Mouse (Mus musculus) erythroblast, embryonic 14.5 days (primary cell): ENCODE results near the gene Npy1r. TPM values are rescaled to one million over a fixed set of nuclear protein-coding genes. Genes with fewer than 3 reads are reported as not detected.

ENCODE experiments used
- H3K27me3 ChIP-seq: 2 replicates; pipeline ENCODE4 v1.6.1; 2012; ENCODE audit warnings: inconsistent platforms; ENCODE audit not compliant: control insufficient read depth
- H3K36me3 ChIP-seq: 2 replicates; pipeline ENCODE4 v1.6.1; 2012; ENCODE audit warnings: mild to moderate bottlenecking, inconsistent platforms; ENCODE audit not compliant: control insufficient read depth
- H3K4me1 ChIP-seq: 2 replicates; pipeline ENCODE4 v1.6.1; 2012; ENCODE audit warnings: inconsistent platforms; ENCODE audit not compliant: control insufficient read depth
- H3K4me3 ChIP-seq: replicated peaks from 2 replicates; pipeline ENCODE3; 2012; ENCODE audit warnings: moderate library complexity, mild to moderate bottlenecking, inconsistent platforms
- H3K9me3 ChIP-seq: 2 replicates; pipeline ENCODE4 v1.6.1; 2012; ENCODE audit warnings: low read length, inconsistent platforms, mixed read lengths; ENCODE audit not compliant: control insufficient read depth
- GATA1 ChIP-seq: IDR thresholded peaks from 2 replicates; pipeline ENCODE4 v1.6.1; 2012; ENCODE audit warnings: low read length, inconsistent platforms, mixed read lengths
- TAL1 ChIP-seq: IDR thresholded peaks from 3 replicates; pipeline ENCODE4 v1.6.1; 2012; ENCODE audit warnings: low read length, inconsistent platforms, mixed read lengths
- polyA plus RNA-seq: library from polyadenylated mRNA; stranded (reverse); fragments of >175 nt; gene quantifications from 2 replicates; pipeline ENCODE4 v1.2.3, GENCODE M21; 2012

Gene Npy1r
- polyA plus RNA-seq, 1 experiment = not detected

DNA sequence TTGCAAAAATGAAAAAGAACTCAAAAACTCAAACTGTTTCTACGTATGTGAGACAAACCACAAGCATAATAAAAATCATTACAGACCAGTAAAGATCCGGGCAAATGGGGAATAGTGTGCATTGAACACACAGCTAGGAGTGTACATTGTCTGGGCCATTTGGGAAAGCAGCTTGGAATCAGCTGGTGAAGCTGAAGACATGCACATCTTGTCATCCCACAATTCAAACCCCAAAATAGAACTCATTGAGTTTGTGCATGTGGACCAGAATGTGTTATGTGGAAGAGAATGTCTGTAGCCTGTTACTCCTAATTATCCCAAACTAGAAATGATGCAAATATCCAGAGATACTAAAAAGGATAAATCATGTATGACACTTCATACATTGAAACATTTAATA, 25.8 kb downstream of the Npy1r start:
- H3K9me3 ChIP-seq = no peaks in the 10 kb centered on the region; the same call in 1 of the 2 replicates
- no peak overlapping the region for H3K4me3 ChIP-seq
- TF ChIP-seq GATA1 (no peak), TAL1 (no peak)
- H3K36me3 ChIP-seq = no peaks in the 10 kb centered on the region
- no peaks in the 10 kb centered on the region for H3K4me1 ChIP-seq
- H3K27me3 ChIP-seq = no peaks in the 10 kb centered on the region

DNA sequence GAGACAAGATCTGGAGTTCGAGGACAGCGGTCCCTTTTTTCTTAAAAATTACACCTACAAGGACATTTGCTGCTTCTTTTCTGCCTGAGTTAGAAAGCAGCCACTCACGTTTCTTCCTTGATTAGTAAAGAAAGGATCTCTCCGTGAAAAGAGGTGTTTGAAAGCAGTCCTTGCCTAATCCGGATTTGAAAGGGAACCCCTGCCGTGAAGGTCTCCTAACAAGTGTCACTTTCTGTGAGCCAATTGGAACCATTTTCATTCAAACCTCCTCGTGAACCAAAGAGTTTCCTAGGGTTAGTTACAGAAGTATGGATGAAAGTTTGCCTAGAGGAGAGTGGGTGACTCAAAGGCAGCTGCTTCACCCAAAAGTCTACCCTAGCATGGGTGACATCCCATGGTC, 32.5 kb downstream of the Npy1r start:
- TF ChIP-seq TAL1 (no peak), GATA1 (no peak)
- H3K36me3 ChIP-seq = no peaks in the 10 kb centered on the region
- peaks cover 3% of the 10 kb centered on the region; the same call in 1 of the 2 replicates for H3K9me3 ChIP-seq
- H3K4me1 ChIP-seq = no peaks in the 10 kb centered on the region
- H3K27me3 ChIP-seq = no peaks in the 10 kb centered on the region
- no peak overlapping the region for H3K4me3 ChIP-seq

GRCm38 (mm10) chr8:66731957-66732356, 35.0 kb downstream of the Npy1r start:
- no peaks in the 10 kb centered on the region for H3K4me1 ChIP-seq
- TF ChIP-seq GATA1 (no peak), TAL1 (no peak)
- no peaks in the 10 kb centered on the region for H3K27me3 ChIP-seq
- no peaks in the 10 kb centered on the region for H3K36me3 ChIP-seq
- H3K4me3 ChIP-seq = no peak overlapping the region
- H3K9me3 ChIP-seq = peaks cover 3% of the 10 kb centered on the region; the same call in 1 of the 2 replicates

- no peaks in the 10 kb centered on the region for H3K4me1 ChIP-seq
- H3K4me3 ChIP-seq = no peak overlapping the region
- H3K9me3 ChIP-seq = no peaks in the 10 kb centered on the region
- H3K27me3 ChIP-seq = no peaks in the 10 kb centered on the region
- TF ChIP-seq GATA1 (no peak), TAL1 (no peak)
- H3K36me3 ChIP-seq = no peaks in the 10 kb centered on the region
Observed at GRCm38 (mm10) chr8:66742359-66742758, 45.4 kb downstream of the Npy1r start.

GRCm38 (mm10) chr8:66745612-66746011, 48.6 kb downstream of the Npy1r start:
- TF ChIP-seq GATA1 (no peak), TAL1 (no peak)
- Histone ChIP-seq H3K9me3 (no peaks in the 10 kb centered on the region), H3K27me3 (no peaks in the 10 kb centered on the region), H3K36me3 (no peaks in the 10 kb centered on the region), H3K4me3 (no peak overlapping the region), H3K4me1 (no peaks in the 10 kb centered on the region)

DNA sequence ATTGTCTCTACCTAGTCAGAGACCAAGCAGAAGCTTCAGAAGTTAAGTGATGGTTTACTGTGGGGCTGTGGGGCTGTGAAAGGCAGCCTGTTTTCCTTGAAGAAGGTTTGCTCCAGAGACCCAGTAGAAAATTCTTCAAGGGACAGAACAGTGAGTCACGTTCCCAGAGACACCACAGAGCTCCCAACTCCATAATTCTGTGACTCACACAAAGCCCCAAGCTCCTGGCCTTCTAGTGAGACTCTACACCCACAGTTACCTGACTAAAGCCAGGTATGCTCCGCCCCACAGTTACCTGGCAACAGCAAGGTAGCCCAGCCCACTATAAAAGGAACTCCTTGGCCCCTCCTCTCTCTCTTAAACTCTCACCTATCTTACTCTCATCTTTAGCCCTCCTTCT, 54.6 kb downstream of the Npy1r start:
- Histone ChIP-seq H3K4me3 (no peak overlapping the region), H3K27me3 (no peaks in the 10 kb centered on the region), H3K36me3 (no peaks in the 10 kb centered on the region), H3K9me3 (no peaks in the 10 kb centered on the region; the same call in 1 of the 2 replicates), H3K4me1 (no peaks in the 10 kb centered on the region)
- TF ChIP-seq TAL1 = no peak
- no peak for TF ChIP-seq GATA1

DNA sequence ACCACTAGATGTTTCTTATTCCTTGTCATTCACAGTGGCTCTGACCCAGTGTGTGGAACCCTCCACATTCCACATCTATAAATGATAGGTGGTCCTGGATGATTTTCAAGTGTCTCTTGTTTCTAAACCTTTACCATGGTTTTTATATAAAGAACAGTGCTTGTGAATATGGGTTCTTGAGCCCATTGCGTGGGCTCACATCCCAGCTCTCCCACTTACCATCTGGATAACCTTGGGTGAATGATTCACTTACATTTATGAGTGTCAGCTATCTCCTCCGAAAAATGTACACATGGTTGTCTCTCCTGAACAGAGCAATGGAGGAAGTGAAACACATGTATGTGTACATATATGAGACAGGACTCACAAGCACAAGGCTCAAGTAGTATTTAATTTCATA, 59.2 kb downstream of the Npy1r start:
- Histone ChIP-seq H3K27me3 (no peaks in the 10 kb centered on the region), H3K4me3 (no peak overlapping the region), H3K36me3 (no peaks in the 10 kb centered on the region), H3K4me1 (no peaks in the 10 kb centered on the region), H3K9me3 (no peaks in the 10 kb centered on the region; the same call in 1 of the 2 replicates)
- TF ChIP-seq GATA1 (no peak), TAL1 (no peak)

Other genes starting within 250 kb of the Npy1r start
- 0.15 and 0.18 TPM in 2 replicates for gene Tma16, start 210.7 kb upstream of the Npy1r start, polyA plus RNA-seq
- gene Tktl2, start 185.4 kb upstream of the Npy1r start, polyA plus RNA-seq = not detected in 2 replicates
- not detected in 2 replicates for gene Npy5r, start 9.1 kb upstream of the Npy1r start, polyA plus RNA-seq
- 0.20 and 0.43 TPM in 2 replicates for gene Naf1, start 163.0 kb downstream of the Npy1r start, polyA plus RNA-seq